Mouse (Mus musculus): ENCODE results near the gene Ripk4. TPM values are rescaled to one million over a fixed set of nuclear protein-coding genes. Genes with fewer than 3 reads are reported as not detected.
A peak's percentile ranks its signal among the peaks of the same experiment; 100 is the strongest.

The Ripk4 gene
- 2.3 and 5.0 TPM in 2 replicates for polyA plus RNA-seq (2015; fragmentation: Nextera tagmentation; extraction: Ambion mirVana)

DNA sequence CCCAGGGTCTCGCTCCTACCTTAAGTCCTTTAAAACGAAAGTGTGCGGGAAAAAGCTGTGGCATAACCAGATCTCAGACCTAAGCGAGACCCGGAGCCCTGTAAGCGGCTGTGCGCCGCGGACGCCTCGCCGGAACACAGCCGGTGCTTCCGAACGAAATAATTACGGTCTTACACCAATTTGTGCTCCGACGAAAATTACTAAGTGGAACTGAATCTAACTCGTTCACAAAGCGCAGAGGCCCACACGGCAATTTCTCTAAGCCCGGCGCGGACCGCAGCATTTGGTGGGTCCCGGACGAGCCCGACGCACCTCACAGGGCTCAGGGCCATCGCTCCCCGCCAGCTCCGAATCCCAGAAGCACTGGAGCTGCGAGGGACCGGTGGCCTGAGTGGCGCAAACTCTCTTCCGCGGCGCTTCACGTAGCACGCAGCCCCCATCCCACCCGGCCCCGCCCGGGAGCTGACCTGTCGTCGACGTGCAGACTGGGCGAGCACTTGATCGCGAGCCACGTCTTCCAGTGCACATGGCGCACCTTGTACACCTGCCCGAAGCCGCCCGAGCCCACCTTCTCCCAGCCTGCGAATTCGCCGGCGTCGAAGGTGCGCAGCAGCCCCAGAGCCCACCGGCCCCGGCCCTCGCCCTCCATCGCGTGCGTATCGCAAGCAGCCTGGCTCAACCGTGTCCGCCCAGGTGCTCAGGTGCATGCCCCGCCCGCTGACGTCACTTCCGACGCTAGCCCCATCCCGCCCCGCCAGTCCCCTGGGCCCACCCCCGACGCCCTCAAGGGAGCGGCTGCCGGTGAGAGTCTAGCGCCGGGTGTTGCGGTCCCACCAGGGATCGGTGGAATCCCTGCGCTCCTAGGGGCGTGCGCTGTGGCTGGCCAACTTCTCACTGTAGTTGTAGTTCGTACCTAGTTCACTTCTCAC lies at the start of gene Ripk4:
TSS of gene Ripk4 (minus strand) at position 727 of the 929 bp plus-strand sequence.
- Histone ChIP-seq H3K4me1 (replicated peaks) (peaks cover 28% of the 10 kb centered on the region), H3K27me3 (peaks cover 47% of the 10 kb centered on the region), H3K36me3 (no peaks in the 10 kb centered on the region), H3K27ac (no peak within 1 kb of the TSS), H3K9me3 (replicated peaks) (no peaks in the 10 kb centered on the region), H3K4me2 (peak within 1 kb of the TSS; percentile 91), H3K9ac (peak within 1 kb of the TSS; percentile 50), H3K4me3 (peak within 1 kb of the TSS; percentile 59)
- WGBS: under 1% methylated on average over 88 of the region's 88 CpGs
- ATAC-seq (replicated peaks; ENCODE audit: insufficient number of reproducible peaks, insufficient read depth, low FRiP score, low read depth): peak; percentile 56

DNA sequence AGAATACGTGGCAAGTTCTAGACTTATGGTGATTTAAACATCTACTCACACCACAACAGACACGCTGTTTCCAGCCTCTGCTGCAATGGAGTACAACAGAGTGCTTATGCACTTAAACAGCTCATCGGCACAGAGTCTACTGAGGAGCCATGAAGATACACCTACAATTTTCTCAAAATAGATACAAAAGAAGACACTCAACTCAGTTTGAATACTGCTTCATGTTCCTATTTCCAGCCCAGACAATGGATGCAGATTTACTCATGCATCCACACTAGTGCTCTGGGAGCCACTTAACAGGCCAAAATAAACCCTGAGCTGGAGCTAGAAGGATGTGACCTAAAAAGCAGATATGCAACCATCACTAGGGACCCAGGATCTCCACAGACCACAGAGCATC lies 45.3 kb upstream of the Ripk4 start:
- Histone ChIP-seq H3K4me2 (no peak overlapping the region), H3K9ac (no peak overlapping the region), H3K27ac (no peak overlapping the region), H3K36me3 (peaks cover 56% of the 10 kb centered on the region), H3K4me1 (replicated peaks) (no peaks in the 10 kb centered on the region), H3K27me3 (no peaks in the 10 kb centered on the region), H3K4me3 (no peak overlapping the region), H3K9me3 (replicated peaks) (no peaks in the 10 kb centered on the region)
- ATAC-seq (replicated peaks; ENCODE audit: insufficient number of reproducible peaks, insufficient read depth, low FRiP score, low read depth): no peak
- 94% methylated on average over 3 of the region's 3 CpGs for WGBS

DNA sequence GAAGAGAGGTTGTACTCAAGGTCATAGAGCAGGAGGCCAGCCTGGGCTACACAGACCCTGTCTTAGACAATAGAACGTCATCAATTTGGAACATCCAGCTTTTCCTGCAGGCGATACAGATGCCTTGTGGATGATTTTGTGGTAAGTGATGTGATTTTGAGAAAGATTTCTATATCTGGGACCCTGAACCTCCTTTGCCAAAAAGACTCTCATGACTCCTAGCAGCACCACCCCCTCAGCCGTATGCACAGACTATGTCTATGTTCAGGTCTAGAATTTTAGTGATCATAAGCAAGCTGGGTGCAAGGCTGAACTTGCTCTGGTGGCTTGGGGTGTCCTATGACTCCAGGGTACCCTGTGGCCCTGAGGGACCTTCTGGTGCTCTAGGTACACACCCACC lies 42.1 kb upstream of the Ripk4 start:
- H3K36me3 ChIP-seq: peaks cover 62% of the 10 kb centered on the region
- H3K9me3 ChIP-seq (replicated peaks): no peaks in the 10 kb centered on the region

DNA sequence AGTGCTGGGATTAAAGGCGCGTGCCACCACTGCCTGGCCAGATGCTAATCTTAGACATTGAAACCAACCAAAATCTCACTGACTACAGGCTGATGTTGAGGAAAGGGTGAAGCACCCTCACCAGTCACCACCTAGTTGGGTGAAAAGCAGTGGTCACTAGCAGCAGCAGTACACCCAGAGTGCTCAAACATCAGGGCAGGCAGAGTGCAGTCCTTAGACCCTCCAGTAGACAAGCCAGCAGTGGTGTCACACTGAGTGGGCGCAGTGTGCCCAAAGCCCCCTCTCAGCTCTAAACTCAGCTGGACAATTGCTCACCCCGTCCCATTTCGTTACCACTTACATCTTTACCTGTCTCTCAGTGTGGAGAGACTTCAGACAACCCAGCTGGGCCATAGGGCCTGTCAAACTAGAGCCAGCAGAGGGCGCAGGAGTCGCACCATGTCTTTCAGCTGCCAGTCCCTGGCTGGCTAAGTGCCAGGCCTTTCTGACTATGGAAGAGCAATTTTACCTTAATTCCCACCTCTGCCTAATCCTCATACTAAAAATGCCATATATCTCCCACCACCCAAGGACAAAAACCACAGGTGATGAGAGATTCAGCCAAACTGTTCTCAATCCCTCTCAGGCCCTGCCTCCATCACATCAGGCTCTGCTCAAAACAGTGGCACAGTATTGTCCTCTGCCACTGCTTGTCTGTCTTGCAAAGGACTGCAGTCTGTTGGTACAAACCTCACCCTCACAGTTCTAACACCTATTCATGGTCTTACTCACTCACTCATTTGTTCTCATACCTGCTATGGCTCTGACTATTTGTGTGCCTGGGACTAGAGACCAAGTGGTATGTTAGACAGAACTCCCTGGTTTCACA lies 41.3 kb upstream of the Ripk4 start:
- ATAC-seq (replicated peaks; ENCODE audit: insufficient number of reproducible peaks, insufficient read depth, low FRiP score, low read depth): no peak
- Histone ChIP-seq H3K4me1 (replicated peaks) (no peaks in the 10 kb centered on the region), H3K27me3 (no peaks in the 10 kb centered on the region), H3K4me2 (no peak overlapping the region), H3K27ac (no peak overlapping the region), H3K9me3 (replicated peaks) (no peaks in the 10 kb centered on the region), H3K9ac (no peak overlapping the region), H3K36me3 (peaks cover 57% of the 10 kb centered on the region), H3K4me3 (no peak overlapping the region)
- WGBS: 73% methylated on average over 7 of the region's 7 CpGs

More for the DNA sequence above, 42.1 kb upstream of the Ripk4 start:
- ATAC-seq (replicated peaks; ENCODE audit: insufficient number of reproducible peaks, insufficient read depth, low FRiP score, low read depth): no peak
- Histone ChIP-seq H3K4me1 (replicated peaks) (no peaks in the 10 kb centered on the region), H3K9ac (no peak overlapping the region), H3K27ac (no peak overlapping the region), H3K4me2 (no peak overlapping the region), H3K27me3 (no peaks in the 10 kb centered on the region), H3K4me3 (no peak overlapping the region)
- 97% methylated on average over 3 of the region's 3 CpGs for WGBS

DNA sequence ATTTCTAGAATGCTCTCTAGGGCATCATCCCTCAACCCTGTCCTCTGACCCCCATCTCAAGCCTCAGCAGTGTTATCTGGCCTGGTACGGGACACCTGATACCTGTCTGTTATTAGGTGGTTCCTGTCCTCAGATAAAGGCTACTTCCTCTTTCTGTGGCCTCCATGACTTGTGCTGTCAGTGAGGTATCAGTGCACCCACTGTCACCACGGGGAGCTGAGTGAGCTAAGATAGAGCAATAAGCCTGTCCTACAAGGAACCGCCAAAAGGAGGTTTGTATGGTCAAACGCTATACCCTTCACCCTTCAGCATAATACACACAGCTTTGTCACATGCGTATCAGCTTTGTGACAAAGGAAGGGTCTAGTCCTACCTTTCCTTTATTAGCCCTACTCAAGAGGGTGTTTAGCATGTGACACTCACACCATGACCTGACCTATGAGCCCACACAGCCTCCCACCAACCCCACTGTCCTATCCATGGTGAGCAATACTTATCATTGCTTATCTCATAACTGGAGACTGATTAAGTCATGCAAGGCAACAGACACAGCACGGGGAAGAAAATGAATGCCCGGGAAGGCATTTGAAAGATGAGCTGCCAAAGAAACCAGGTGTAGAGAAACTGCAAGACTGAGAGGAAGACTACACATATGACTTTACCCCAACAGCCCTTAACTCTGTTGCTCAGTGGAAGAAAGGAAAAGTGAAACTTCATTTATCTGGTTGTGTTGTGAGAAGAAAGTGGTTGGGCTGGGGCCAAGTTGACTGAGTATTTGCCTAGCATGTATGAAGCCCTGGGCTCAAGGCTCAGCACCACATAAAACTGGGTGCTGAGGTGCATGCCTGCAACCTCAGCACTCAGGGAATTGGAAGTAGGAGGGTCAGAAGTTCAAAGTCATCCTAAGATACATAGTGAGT lies 34.6 kb upstream of the Ripk4 start:
- Histone ChIP-seq H3K4me2 (no peak overlapping the region), H3K4me1 (replicated peaks) (no peaks in the 10 kb centered on the region), H3K4me3 (no peak overlapping the region), H3K27ac (no peak overlapping the region), H3K9me3 (replicated peaks) (no peaks in the 10 kb centered on the region), H3K9ac (no peak overlapping the region), H3K27me3 (no peaks in the 10 kb centered on the region), H3K36me3 (peaks cover 66% of the 10 kb centered on the region)
- 74% methylated on average over 7 of the region's 7 CpGs for WGBS
- no peak for ATAC-seq (replicated peaks; ENCODE audit: insufficient number of reproducible peaks, insufficient read depth, low FRiP score, low read depth)

DNA sequence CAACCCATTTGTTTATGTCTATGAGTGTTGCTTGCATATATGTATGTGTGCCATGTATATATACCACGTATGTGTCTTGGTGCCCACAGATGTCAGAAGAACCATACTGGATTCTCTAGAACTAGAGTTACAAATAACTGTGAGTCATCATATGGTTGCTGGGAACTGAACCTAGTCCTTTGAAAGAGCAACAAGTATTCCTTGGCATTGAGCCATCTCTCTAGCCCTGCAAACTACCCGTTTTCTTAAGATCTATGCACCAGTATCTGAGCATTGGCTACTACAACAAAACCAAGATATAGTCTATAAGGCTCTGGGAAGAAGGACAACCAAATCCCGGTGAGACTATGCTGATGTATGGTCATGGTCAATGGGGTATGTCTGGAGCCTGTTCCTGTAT lies 33.6 kb upstream of the Ripk4 start:
- H3K9ac ChIP-seq: no peak overlapping the region
- H3K36me3 ChIP-seq: peaks cover 65% of the 10 kb centered on the region
- no peak overlapping the region for H3K4me2 ChIP-seq
- no peak overlapping the region for H3K27ac ChIP-seq
- no peak for ATAC-seq (replicated peaks; ENCODE audit: insufficient number of reproducible peaks, insufficient read depth, low FRiP score, low read depth)
- H3K4me1 ChIP-seq (replicated peaks): no peaks in the 10 kb centered on the region
- H3K9me3 ChIP-seq (replicated peaks): no peaks in the 10 kb centered on the region
- no peaks in the 10 kb centered on the region for H3K27me3 ChIP-seq
- WGBS: 72% methylated on average over 3 of the region's 3 CpGs
- H3K4me3 ChIP-seq: no peak overlapping the region

DNA sequence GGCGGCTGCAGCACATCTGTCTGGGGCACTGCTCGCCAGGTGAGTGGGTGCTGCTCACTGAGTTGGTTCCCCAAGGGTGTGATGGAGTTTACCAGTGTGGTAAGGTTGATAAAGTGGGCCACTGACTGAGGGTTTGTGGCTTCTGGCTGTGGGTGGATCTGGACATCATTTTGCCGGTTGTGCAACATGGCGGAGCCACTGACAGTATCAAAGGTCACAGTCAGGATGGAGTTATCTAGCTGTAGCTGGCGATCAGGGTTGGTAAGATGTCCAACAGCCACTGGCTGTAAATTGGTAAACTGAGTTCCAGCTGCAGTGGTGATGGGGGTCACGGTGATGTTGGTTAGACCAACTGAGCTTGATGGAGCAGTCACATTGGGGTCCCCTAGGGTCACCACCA lies 30.7 kb upstream of the Ripk4 start:
- no peaks in the 10 kb centered on the region for H3K27me3 ChIP-seq
- H3K36me3 ChIP-seq: peaks cover 50% of the 10 kb centered on the region
- H3K4me1 ChIP-seq (replicated peaks): no peaks in the 10 kb centered on the region
- no peak overlapping the region for H3K4me2 ChIP-seq
- no peak overlapping the region for H3K9ac ChIP-seq
- 94% methylated on average over 6 of the region's 6 CpGs for WGBS
- no peak overlapping the region for H3K4me3 ChIP-seq
- H3K9me3 ChIP-seq (replicated peaks): no peaks in the 10 kb centered on the region
- ATAC-seq (replicated peaks; ENCODE audit: insufficient number of reproducible peaks, insufficient read depth, low FRiP score, low read depth): no peak
- H3K27ac ChIP-seq: no peak overlapping the region

DNA sequence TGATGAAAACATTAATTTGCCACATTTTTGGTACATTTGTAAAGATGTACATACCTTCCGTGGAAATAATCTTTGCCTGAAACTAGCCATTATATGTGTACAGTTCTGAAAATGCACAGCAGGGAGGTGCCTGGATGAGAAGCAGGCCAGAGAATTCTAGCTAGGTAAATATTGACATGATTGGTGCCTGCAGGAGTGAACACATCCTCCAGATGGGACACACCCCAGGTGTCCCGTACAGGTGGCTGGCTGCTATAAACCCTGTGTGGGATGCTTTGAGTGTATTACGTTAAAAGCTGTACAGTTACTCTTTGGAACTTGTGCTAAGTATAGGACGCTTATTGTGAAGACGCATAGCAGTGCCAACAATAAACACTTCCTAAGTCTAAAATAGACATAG lies 19.5 kb upstream of the Ripk4 start:
- H3K27ac ChIP-seq: no peak overlapping the region

DNA sequence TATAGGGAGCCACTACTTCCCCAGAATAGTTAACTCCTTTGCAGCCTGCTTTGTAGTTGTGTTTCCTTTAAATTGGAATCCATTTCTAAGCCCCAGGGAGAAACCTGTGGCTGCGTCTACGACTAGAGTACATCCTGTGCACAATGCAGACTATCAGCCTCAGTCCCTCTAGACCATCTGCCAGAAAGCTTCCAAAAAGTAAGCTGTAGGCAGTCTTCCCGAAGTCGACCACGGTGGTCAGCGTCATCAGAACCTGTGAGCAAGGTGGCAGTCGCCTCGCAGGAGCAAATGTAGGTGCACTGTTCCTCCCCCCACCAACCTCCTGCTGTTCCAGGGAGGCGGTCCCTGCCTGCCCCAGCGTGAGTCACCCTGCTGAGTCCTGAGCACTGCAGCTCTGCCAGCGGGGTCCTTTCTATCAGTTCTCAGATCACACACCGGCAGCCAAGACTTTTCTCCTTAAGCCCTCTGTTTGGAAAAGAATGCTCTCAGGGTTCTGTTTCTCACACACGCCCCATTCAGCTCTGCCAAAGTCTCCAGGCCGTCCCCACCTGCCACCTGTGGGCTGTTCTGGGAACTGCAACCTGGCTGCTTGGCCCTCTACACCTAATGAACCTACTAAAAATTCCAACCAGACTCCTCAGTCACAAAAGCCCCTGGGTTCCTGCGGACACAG lies 14.9 kb upstream of the Ripk4 start:
- Histone ChIP-seq H3K4me2 (peak overlapping the region; percentile 57), H3K27me3 (no peaks in the 10 kb centered on the region), H3K4me3 (no peak overlapping the region), H3K4me1 (replicated peaks) (peaks cover 3% of the 10 kb centered on the region), H3K9me3 (replicated peaks) (no peaks in the 10 kb centered on the region), H3K27ac (no peak overlapping the region), H3K9ac (no peak overlapping the region), H3K36me3 (no peaks in the 10 kb centered on the region)
- 38% methylated on average over 15 of the region's 15 CpGs for WGBS
- no peak; the same call in 1 of the 2 replicates for ATAC-seq (replicated peaks; ENCODE audit: insufficient number of reproducible peaks, insufficient read depth, low FRiP score, low read depth)

More for the DNA sequence above, 19.5 kb upstream of the Ripk4 start:
- Histone ChIP-seq H3K36me3 (no peaks in the 10 kb centered on the region), H3K4me3 (no peak overlapping the region), H3K4me2 (no peak overlapping the region), H3K9ac (no peak overlapping the region), H3K4me1 (replicated peaks) (peaks cover 3% of the 10 kb centered on the region), H3K9me3 (replicated peaks) (no peaks in the 10 kb centered on the region), H3K27me3 (no peaks in the 10 kb centered on the region)
- WGBS: 81% methylated on average over 5 of the region's 5 CpGs
- no peak for ATAC-seq (replicated peaks; ENCODE audit: insufficient number of reproducible peaks, insufficient read depth, low FRiP score, low read depth)

DNA sequence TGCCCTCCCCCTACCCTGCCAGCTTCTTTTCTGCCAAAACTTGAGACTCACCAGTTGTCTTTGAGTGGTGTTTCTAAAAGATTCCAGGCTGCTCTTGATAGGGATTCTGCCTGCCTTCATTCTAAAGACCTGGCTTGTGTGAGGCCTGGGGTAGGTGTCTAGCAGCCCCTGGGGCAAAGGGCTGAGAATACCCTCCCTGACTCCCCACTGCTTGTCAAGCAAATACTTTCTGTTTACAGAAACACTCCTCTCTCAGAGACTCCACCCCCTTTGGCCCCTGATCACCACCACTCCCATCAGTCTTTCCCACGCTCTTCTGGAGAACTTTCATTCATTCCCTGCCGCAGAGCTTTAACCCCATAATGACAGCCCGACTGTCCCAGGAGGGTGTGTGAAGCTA lies 2.9 kb upstream of the Ripk4 start:
- Histone ChIP-seq H3K36me3 (no peaks in the 10 kb centered on the region), H3K27ac (no peak overlapping the region), H3K4me3 (no peak overlapping the region), H3K9me3 (replicated peaks) (no peaks in the 10 kb centered on the region), H3K4me1 (replicated peaks) (peaks cover 12% of the 10 kb centered on the region), H3K27me3 (peaks cover 43% of the 10 kb centered on the region), H3K9ac (no peak overlapping the region), H3K4me2 (no peak overlapping the region)
- WGBS: 26% methylated on average over 3 of the region's 3 CpGs
- ATAC-seq (replicated peaks; ENCODE audit: insufficient number of reproducible peaks, insufficient read depth, low FRiP score, low read depth): no peak
